Mouse (Mus musculus): ENCODE data around the gene Olfr1015. TPM values are rescaled to one million over a fixed set of nuclear protein-coding genes. Genes with fewer than 3 reads are reported as not detected.

Olfr1015 gene
- polyA plus RNA-seq, 1 experiment from 2014 or later = 0.22 TPM

Other genes starting within 250 kb of the Olfr1015 start
- gene Olfr996, start 202.8 kb upstream of the Olfr1015 start, polyA plus RNA-seq (2014; fragmentation: Nextera tagmentation; extraction: Ambion mirVana) = not detected in 2 replicates
- not detected in 2 replicates for gene Olfr998, start 193.1 kb upstream of the Olfr1015 start, polyA plus RNA-seq (2014; fragmentation: Nextera tagmentation; extraction: Ambion mirVana)
- gene Olfr1000, start 170.1 kb upstream of the Olfr1015 start, polyA plus RNA-seq (2014; fragmentation: Nextera tagmentation; extraction: Ambion mirVana) = not detected in 2 replicates
- not detected in 2 replicates for gene Olfr1002, start 131.3 kb upstream of the Olfr1015 start, polyA plus RNA-seq (2014; fragmentation: Nextera tagmentation; extraction: Ambion mirVana)
- not detected in 2 replicates for gene Olfr154, start 117.6 kb upstream of the Olfr1015 start, polyA plus RNA-seq (2014; fragmentation: Nextera tagmentation; extraction: Ambion mirVana)
- gene Olfr1006, start 103.2 kb upstream of the Olfr1015 start, polyA plus RNA-seq (2014; fragmentation: Nextera tagmentation; extraction: Ambion mirVana) = 0.11 TPM in 1 of 2 replicates, not detected in the other
- not detected in 2 replicates for gene Olfr1008, start 92.6 kb upstream of the Olfr1015 start, polyA plus RNA-seq (2014; fragmentation: Nextera tagmentation; extraction: Ambion mirVana)
- not detected in 2 replicates for gene Olfr1009, start 66.6 kb upstream of the Olfr1015 start, polyA plus RNA-seq (2014; fragmentation: Nextera tagmentation; extraction: Ambion mirVana)
- 0.18 TPM in 1 of 2 replicates, not detected in the other for gene Olfr1012, start 19.3 kb upstream of the Olfr1015 start, polyA plus RNA-seq (2014; fragmentation: Nextera tagmentation; extraction: Ambion mirVana)
- not detected in 2 replicates for gene Olfr1013, start 14.9 kb upstream of the Olfr1015 start, polyA plus RNA-seq (2014; fragmentation: Nextera tagmentation; extraction: Ambion mirVana)
- 0.10 TPM in 1 of 2 replicates, not detected in the other for gene Olfr1014, start 9.3 kb upstream of the Olfr1015 start, polyA plus RNA-seq (2014; fragmentation: Nextera tagmentation; extraction: Ambion mirVana)
- 0.13 and 0.22 TPM in 2 replicates for gene Olfr1016, start 20.5 kb downstream of the Olfr1015 start, polyA plus RNA-seq (2014; fragmentation: Nextera tagmentation; extraction: Ambion mirVana)
- not detected in 2 replicates for gene Olfr1018, start 36.5 kb downstream of the Olfr1015 start, polyA plus RNA-seq (2014; fragmentation: Nextera tagmentation; extraction: Ambion mirVana)
- gene Olfr1019, start 63.5 kb downstream of the Olfr1015 start, polyA plus RNA-seq (2014; fragmentation: Nextera tagmentation; extraction: Ambion mirVana) = not detected in 2 replicates
- not detected in 2 replicates for gene Olfr1020, start 65.0 kb downstream of the Olfr1015 start, polyA plus RNA-seq (2014; fragmentation: Nextera tagmentation; extraction: Ambion mirVana)
- not detected in 2 replicates for gene Olfr1022, start 86.6 kb downstream of the Olfr1015 start, polyA plus RNA-seq (2014; fragmentation: Nextera tagmentation; extraction: Ambion mirVana)
- not detected in 2 replicates for gene Olfr1023, start 103.6 kb downstream of the Olfr1015 start, polyA plus RNA-seq (2014; fragmentation: Nextera tagmentation; extraction: Ambion mirVana)
- gene Olfr1024, start 123.0 kb downstream of the Olfr1015 start, polyA plus RNA-seq (2014; fragmentation: Nextera tagmentation; extraction: Ambion mirVana) = not detected in 2 replicates
- 0.14 and 0.50 TPM in 2 replicates for gene Olfr1025-ps1, start 133.2 kb downstream of the Olfr1015 start, polyA plus RNA-seq (2014; fragmentation: Nextera tagmentation; extraction: Ambion mirVana)
- 0.13 TPM in 1 of 2 replicates, not detected in the other for gene Olfr1026, start 139.5 kb downstream of the Olfr1015 start, polyA plus RNA-seq (2014; fragmentation: Nextera tagmentation; extraction: Ambion mirVana)
- gene Olfr1028, start 168.4 kb downstream of the Olfr1015 start, polyA plus RNA-seq (2014; fragmentation: Nextera tagmentation; extraction: Ambion mirVana) = not detected in 2 replicates
- not detected in 2 replicates for gene Olfr1029, start 191.9 kb downstream of the Olfr1015 start, polyA plus RNA-seq (2014; fragmentation: Nextera tagmentation; extraction: Ambion mirVana)
- 0.07 TPM in 1 of 2 replicates, not detected in the other for gene Olfr1030, start 197.3 kb downstream of the Olfr1015 start, polyA plus RNA-seq (2014; fragmentation: Nextera tagmentation; extraction: Ambion mirVana)
- gene Olfr1031, start 208.3 kb downstream of the Olfr1015 start, polyA plus RNA-seq (2014; fragmentation: Nextera tagmentation; extraction: Ambion mirVana) = 0.22 TPM in 1 of 2 replicates, not detected in the other
- gene Olfr1032, start 223.5 kb downstream of the Olfr1015 start, polyA plus RNA-seq (2014; fragmentation: Nextera tagmentation; extraction: Ambion mirVana) = not detected in 2 replicates
- 1.6 and 2.2 TPM in 2 replicates for gene Olfr1033, start 238.6 kb downstream of the Olfr1015 start, polyA plus RNA-seq (2014; fragmentation: Nextera tagmentation; extraction: Ambion mirVana)